Mouse (Mus musculus): ENCODE measurements around the gene Gm29609.

The Gm29609 gene

GRCm38 (mm10) chr5:31138241-31138967, 41.3 kb downstream of the Gm29609 start, which contains the start of gene Ucn:
TSS of gene Ucn (minus strand) at chr5:31138829.
- no peak for DNase-seq

DNA sequence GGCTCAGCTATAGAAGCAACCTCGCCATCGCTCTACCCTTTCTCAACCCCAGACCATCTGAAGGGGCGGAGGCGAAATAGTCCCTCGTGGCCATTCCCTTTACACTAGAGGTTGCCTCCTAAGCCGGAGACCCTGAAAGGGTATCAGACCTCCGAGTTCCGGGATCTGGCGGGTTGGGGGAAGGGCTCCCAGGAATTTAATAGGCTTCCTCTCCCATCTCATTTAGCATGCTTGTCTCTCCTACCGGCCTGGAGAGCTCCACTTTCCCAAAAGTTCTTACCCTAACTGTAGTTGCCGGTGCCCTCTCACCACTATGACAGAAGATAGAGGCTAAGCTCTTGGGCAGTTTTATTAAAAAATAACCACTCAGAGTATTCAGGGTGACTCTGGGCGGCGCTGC, 42.1 kb downstream of the Gm29609 start:
- no peak for DNase-seq

DNA sequence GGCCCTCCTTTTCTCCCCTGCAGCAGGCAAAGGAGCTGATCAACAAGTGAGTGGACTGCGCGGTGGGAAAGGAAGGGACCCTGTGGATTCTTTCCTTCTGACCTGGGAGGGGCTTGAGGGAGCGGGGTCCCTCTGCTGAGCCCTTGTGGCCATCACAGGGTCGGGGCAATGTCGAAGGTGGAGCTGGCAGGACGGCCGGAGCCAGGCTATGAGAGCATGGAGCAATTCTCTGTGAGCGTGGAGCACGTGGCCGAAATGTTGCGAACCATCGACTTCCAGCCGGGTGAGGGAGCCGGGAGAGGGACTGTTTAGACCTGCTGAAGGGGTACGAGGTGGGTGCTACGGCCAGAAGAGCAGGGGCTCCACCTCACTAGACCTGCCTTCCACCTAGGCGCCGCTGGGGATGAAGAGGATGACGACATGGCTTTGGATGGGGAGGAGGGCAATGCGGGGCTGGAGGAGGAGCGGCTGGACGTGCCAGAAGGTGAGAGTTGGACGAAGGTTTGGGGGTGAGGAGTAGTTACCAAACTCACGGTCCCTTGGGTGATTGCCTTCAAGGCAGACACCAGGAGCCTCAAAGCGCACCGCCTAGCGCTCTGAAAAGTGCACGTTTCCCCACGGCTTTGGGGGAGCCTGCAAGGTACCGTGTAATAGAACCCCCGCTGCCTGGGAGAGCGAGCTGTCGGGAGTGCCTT, 42.8 kb downstream of the Gm29609 start:
- no peak for DNase-seq

DNA sequence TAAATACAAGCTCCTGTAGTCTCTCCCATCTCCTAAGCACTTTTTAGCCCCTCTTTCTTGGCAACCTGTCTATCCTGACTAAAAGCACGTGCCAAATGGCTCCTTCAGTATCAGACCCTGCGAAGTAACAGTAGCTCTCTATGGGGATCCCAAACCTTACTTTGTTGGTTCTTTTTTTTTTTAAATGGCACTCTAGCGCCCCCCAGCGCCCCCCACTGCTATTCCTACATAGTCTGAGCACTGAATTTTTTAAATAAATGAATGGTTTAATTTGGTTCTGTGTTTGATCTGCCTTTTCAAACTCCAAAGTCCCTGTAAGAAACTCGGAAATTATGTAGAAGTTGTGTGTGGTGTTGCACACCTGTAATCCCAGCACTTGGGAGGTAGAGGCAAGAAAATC, 53.7 kb downstream of the Gm29609 start:
- no peak for DNase-seq

GRCm38 (mm10) chr5:31123481-31123880, 56.2 kb downstream of the Gm29609 start:
- DNase-seq: no peak

DNA sequence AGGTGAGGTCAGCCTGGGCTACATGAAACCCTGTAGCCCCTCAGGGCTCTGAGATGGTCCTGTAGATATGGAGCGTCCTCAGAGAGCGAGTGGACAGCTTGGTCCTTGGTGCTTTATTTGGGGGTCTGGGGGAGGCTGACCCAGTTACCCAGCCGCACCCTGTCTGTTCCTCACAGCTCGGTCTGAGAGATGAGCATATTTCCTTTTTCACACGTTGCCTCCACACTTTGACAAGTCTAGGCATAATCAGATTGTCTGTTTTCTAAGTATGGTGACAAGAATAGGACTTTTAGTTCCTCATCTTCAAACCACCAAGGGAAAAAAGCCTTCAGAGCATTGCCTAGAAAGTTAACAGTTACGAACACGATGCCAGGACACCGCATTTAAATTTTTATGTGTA, 58.6 kb downstream of the Gm29609 start:
- DNase-seq: no peak

GRCm38 (mm10) chr5:31116912-31117311, 62.8 kb downstream of the Gm29609 start:
- DNase-seq: no peak

GRCm38 (mm10) chr5:31116354-31116753, 63.4 kb downstream of the Gm29609 start, which contains the start of gene Trim54:
TSS of gene Trim54 (plus strand) at chr5:31116712.
- no peak for DNase-seq

DNA sequence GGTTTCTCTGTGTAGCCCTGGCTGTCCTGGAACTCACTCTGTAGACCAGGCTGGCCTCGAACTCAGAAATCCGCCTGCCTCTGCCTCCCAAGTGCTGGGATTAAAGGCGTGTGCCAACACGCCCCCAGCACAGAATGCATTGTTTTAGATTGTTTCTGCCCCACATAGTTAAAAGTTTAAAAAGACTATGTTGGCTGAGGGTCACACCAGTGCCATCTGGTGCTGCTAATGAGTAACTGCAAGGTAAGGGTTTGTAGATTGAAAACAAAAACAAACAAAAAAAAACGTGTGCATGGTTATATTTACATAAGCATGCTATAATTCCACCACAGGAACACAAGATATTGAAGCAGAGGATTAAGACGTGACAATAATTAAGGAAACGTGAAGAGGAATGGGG, 68.9 kb downstream of the Gm29609 start:
- DNase-seq: peak; percentile 9

DNA sequence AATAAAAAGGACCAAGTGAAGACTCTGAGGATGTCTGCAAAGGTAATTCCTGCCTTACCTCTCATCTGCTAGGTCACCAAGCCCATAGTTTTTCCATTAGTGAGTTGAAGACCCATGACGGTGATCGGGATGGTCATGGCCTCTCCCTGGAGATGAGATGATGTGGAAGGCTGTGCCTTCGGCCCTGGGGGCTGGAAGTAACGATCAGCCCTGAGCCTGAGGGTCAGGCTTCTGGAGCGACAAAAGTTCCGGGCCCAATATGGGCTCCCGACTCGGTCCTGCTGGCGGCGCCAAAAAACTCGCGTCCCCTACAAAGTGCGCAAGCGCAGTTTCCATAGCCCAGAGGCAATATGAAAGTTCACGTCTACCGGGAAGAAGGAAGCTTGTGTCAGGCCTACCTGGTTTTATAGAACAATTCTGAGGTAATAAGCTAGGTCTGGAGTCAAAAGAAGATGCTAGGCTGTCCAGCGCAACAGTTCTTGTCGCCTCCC, 71.7 kb downstream of the Gm29609 start, which contains the start of gene Slc30a3:
Gene Slc30a3 (minus strand): TSS at position 238 of the 491 bp plus-strand sequence.
- no peak for DNase-seq

DNA sequence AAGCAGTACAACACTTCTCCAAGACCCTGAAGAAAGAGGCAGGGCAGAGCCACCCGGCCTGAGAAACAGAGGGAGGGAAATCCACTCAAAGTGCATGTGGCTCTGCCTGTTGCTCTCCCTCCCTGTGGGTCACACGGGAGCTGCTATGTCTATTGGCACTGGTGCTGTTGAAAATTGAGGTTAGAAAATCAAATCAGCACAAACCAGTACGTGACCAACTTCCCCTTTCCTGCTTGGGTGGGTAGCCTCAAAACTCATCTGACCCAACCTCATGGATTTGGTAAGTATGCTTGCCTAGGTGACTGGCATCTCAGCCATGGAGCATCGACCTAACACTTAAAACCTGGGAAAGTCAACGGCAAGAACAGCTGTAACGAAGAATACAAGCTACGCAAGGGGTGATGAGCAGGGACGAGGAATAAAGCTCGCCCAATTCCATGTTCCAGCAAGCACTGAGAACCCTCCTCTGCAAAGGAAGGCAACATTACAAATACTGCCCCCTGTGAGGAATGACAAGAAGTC, 73.8 kb downstream of the Gm29609 start, which contains the start of gene Dnajc5g:
Gene Dnajc5g (plus strand): TSS at position 472 of the 522 bp plus-strand sequence.
- DNase-seq: no peak

DNA sequence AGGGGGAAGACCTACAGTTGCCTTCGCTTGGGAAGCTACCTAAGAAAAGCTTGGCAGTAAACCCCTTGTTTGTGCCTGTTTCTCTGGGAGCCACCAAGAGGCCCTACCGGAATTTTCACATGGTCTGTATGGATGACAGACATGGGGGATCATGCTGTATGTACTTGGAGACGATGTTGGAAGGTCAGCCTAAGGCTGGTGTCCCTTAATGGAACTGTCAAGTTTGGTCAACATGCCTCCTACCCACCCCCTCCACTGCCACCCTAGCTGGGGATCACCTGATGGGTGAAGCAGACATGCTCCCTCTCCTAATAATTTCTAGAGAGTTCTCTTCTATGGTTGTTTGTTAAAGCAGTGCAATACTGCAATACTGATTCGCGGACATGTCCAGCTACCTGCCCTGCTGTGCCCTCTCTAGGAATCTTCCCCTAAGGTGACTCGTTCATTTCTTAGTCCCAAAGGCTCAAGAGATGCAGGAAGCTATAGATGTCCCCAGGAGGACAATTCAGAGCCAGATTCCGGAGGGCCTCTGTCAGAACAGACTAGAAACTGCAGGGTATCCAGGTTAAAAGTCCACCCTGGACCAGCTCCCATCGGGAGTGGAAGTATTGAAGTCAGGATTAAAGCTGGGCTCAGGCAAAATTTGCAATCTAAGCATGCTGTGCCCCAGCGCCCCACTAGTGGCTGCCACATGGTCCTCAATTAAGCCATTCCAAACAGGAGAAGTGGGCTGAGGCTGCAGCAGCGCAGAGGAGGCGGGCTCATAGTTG, 83.8 kb downstream of the Gm29609 start:
- DNase-seq: no peak

DNA sequence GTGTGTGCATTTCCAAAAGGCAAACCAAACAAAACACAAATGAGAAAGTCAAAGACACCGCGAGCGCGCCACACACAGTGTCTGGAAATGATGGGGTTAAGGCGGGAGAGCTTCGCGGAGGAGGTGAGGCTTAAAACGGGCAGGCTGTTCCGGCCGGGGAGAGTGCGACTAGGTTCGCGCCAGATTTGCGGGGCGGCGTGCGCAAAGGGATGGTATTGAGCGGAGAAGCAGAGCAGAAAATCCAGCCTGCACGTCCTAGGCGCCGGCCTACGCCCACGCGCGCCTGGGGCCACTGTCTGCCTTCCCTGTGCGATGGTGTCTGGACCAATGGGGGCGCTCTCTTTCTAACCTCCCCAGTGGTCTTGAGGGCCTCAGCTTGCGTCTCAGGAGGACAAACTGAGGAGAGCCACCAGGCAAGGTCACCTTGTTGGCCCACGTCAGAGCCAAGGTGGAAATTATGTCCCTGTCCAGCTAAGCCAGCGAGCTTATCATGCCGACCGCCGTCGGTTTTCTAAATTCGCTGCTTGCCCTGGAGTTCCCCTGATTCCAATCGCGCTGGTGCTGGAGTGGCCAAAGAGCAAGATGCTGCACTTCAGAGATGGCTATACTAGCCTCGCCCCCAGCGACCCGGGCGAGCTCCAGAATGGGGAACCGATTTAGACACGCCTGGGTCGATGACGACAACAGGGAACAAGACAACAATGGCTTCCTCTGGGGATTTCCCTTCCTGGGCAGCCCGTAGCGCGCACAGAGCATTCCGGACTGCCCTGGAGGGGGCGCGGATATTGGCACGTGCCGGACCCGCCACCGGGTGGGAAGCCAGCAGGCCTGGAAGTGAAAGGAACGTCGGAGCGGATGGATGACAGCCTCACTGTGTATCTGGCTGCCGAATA, 84.7 kb downstream of the Gm29609 start:
- DNase-seq: peak; percentile 44
